Mouse (Mus musculus): ENCODE data around the gene Thsd1. TPM values are rescaled to one million over a fixed set of nuclear protein-coding genes. Genes with fewer than 3 reads are reported as not detected.
"Not testable (repeated sequence)": the region's sequence is repeated elsewhere in the genome, so short reads cannot be mapped to it uniquely, and the experiment has no call there.

The Thsd1 gene
- total RNA-seq, 2 experiments from 2014 or later, result 0.89 to 1.3 TPM

DNA sequence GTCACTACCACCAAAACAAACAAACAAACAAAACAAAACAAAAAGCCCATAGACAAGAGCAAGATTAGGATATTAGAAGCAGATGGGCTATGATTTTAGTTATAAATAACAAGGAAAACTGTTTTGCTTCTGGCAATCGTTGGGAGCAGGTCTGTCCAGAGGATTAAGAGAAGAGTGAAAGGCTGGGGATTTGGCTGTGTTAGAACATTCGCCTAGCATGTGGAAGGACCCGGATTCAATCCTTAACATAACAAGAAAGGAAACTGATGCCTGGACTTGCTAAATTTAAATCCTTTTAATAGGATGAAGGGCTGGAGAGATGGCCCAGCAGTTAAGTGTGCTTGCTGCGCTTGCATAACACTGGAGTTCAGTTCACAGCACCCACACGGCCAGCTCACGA is 37.2 kb downstream of the Thsd1 start:
- DNase-seq (ENCODE audit: low spot score), result no peak

DNA sequence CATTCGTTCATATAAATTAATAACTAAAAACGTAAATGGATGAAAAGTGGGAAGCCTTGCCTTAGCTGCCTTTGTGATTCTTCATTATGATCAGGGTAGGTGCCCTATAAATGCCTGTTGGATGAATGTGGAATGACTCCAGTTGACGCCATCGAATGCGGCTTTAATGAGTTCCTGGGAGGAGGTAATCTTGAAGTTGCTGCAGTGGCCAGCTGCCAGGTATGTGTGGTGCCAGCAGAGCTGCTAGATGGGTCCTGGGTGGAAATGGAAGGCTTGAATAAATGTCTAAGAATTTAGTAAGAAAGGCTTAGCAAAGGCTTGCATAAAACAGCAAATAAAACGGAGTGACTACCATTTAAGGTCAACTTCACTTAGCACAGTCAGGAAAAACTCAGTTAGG is 37.7 kb downstream of the Thsd1 start:
- no peak for DNase-seq (ENCODE audit: low spot score)

DNA sequence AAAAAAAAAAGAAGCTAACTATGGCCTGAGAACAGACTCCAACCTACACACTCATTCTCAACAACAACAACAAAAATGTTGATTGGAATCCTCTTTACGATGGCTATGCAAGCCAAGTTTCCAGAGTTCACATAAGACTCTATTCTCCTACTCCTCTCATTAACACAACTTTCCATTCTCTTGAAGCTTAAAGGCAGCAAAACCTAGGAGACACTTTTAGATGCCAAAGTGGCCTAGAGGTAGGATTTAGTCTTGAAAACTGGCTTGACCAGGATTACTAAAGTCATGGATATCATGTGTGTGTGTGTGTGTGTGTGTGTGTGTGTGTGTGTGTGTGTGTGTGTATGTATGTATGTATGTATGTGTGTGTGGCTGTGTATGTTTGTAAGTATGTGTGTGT is 38.1 kb downstream of the Thsd1 start:
- DNase-seq (ENCODE audit: low spot score), result no peak

DNA sequence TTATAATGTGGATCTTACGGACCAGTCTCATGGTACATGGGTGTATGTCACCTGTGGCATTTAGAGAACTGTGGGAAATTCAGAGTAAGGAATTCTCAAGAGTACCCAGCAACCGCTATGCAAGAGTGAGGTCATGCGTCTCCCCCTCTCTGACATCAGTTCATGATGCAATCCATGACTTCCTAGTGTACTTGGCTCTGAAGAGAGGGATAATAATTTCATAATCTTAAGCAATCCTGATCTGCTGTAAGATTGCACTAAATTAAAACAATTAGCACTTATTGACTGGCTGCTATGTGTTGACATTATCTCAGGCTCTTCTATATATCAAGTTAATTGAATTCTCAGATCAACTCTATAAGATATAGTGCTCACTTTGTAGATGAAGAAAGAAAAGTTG is 39.7 kb downstream of the Thsd1 start:
- DNase-seq (ENCODE audit: low spot score), result no peak

DNA sequence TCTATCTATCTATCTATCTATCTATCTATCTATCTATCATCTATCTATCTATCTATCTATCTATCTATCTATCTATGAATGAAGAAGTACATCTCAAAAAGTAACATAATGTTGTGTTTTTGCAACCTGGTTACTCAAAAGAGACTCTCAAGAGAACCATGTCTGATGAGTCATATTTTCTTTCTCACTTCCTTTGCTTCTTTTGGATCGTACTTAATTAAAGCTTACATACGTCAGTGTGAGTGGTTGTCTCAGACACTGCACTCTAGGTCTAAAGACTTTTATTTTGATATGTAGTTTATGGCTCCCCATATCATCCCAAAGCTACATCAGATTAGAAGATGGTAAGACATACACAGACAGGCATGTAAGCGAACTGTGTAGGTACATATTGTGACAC is 46.0 kb downstream of the Thsd1 start:
- DNase-seq (ENCODE audit: low spot score), result no peak

DNA sequence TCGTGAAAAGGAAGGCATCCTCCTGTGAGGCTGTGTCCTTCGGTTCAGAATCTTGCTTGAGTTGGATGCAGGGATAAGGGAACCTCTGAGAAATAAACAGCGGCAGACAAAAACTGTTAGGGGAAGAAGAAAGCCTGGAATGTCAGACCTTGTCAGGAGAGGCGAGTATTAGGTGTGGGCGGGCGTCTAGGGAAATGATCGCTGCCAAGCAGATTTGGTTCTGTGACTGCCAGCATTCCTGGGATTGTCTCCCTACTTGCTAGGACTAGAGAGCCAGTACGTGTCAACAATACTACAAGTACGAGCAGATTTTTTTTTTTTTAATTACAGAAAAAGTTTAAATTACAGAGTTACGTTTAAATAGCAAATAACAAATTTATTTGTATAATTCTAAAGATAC is 47.5 kb downstream of the Thsd1 start:
- peak; percentile 30 for DNase-seq (ENCODE audit: low spot score)

DNA sequence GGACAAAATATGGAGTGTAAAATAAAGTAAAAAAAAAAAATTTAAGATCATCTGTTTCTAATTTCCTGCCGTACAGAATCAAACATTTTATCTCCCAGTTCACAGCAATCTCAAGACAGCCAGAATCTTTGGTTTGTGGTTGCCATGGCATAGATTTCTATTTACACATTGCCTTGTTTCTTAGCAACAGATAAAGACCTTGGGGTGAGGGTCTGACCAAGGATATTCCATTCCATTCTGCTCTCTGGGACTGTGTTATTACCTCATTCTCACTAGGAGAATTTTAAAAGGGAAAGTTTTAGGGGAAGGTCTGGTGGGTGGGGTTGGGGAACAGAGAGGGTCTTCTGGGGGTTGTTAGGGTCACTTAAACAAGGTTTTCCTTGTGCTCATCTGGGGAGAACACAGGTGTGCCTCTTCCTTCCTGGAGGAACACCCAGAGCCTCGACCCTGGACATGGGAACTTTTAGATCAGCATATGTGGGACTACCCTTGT is 55.9 kb downstream of the Thsd1 start, which contains the start of gene Tpte:
TSS of gene Tpte (plus strand) at position 443 of the 493 bp plus-strand sequence.
- no peak for DNase-seq (ENCODE audit: low spot score)

DNA sequence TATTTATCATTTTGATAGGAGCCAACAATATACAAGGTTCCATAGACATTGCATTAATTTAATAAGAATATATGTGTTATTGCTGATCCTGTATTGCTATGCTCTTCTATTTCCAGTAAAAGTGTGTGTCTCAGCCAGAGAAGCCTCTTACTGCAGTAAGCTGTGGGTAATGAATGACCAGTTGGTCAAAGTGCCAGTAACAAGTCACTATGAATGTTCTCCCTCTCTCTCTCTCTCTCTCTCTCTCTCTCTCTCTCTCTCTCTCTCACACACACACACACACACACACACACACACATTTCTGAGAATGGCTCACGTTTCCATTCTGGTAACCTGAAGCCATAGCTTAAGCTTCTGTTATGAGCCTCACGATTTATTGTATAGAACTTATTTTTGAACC is 75.2 kb downstream of the Thsd1 start:
- DNase-seq (ENCODE audit: low spot score), result no peak

DNA sequence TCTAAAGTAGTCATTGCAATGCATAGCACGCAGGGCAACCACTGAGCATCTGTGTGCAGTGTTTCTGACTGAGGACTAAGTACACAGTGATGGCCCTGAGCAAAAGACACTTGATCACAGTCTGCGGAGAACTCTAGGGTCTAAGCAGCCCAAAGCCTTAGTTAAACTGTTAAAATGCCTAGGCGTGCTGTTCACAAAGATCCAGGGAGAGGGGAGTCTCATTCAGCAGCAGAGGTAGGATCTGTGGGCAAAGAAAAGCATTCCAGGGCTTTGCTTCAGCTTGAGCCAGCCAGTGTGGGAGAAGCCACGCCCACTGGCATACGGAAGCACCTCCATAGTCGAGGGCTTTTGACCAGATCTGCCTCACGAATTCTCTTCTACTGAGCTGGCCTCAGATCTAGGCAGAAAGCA is 75.8 kb downstream of the Thsd1 start:
- no peak for DNase-seq (ENCODE audit: low spot score)

DNA sequence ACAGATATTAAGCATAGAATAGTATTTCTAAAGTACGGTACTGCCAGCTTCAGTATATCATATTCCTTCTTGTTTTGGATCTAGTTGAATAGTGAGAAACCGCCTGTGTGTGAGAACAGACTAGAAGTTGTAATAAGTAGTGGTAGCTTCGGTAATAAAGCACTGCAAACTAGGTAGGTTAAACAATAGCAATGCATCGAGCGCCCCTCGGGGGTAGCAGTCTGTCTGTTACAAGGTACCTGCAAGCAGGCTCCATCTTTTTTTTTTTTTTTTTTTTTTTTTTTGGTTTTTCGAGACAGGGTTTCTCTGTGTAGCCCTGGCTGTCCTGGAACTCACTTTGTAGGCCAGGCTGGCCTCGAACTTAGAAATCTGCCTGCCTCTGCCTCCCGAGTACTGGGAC is 76.9 kb downstream of the Thsd1 start:
- not testable (repeated sequence) for DNase-seq (ENCODE audit: low spot score)

DNA sequence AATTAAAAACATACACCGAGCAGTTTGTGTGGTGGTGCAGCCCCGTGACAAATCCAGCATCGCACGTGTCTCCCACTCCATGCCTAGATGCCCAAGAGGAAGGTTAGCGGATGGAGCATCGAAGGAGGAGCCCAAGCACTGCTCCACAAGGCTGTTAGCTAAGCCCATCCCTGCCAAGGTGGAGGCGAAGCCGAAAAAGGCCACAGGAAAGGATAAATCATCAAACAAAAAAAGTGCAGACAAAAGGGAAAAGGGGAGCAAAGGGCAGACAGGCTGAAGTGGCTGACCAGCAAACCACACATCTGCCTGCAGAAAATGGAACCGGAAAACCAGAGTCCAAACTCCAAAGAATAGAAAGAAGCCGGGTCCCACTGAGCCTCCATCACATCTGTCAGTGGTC is 79.9 kb downstream of the Thsd1 start:
- DNase-seq (ENCODE audit: low spot score), result no peak

Other genes with a start within 250 kb of the Thsd1 start
- under 1 TPM in 1 of 2 experiments, not detected in 1; 0.02 TPM for gene Atp7b, start 167.0 kb upstream of the Thsd1 start, total RNA-seq (2021)
- gene Alg11, start 166.6 kb upstream of the Thsd1 start, total RNA-seq (2021), result 1 to 10 TPM; 6.2 to 7.6 TPM
- gene Nek5, start 102.3 kb upstream of the Thsd1 start, total RNA-seq (2021), result 1 to 10 TPM in 1 of 2 experiments, under 1 TPM in 1; 0.46 to 1.2 TPM
- 1 to 10 TPM; 2.1 to 3.2 TPM for gene Nek3, start 60.9 kb upstream of the Thsd1 start, total RNA-seq (2021)
- under 1 TPM; 0.21 to 0.23 TPM for gene Ckap2, start 41.5 kb upstream of the Thsd1 start, total RNA-seq (2021)
- 10 to 100 TPM; 25.5 to 26.3 TPM for gene Vps36, start 34.5 kb upstream of the Thsd1 start, total RNA-seq (2021)
- gene Tpte, start 56.1 kb downstream of the Thsd1 start, total RNA-seq (2021), result not detected
- gene Slc25a15, start 171.3 kb downstream of the Thsd1 start, total RNA-seq (2021), result 1 to 10 TPM; 9.0 to 9.9 TPM
- 10 to 100 TPM; 27.4 to 30.6 TPM for gene Mrps31, start 184.0 kb downstream of the Thsd1 start, total RNA-seq (2021)